Mouse (Mus musculus) heart, embryonic 10.5 days (tissue): ENCODE results near the gene Fdx1l. TPM values are rescaled to one million over a fixed set of nuclear protein-coding genes. Genes with fewer than 3 reads are reported as not detected.
"Not testable (repeated sequence)": the region's sequence is repeated elsewhere in the genome, so short reads cannot be mapped to it uniquely, and the experiment has no call there.

ENCODE experiments used
- DNase-seq: peaks from one replicate; pipeline ENCODE4 v3.0.0-alpha.2; 2017; ENCODE audit warnings: low spot score
- H3K27ac ChIP-seq: fragments of 300-500 bp; sonication (generic); 2 replicates; pipeline ENCODE4 v1.5.1; 2016; ENCODE audit warnings: mild to moderate bottlenecking
- H3K27me3 ChIP-seq: fragments of 300-500 bp; sonication (generic); 2 replicates; pipeline ENCODE4 v1.6.1; 2016; ENCODE audit warnings: mild to moderate bottlenecking; ENCODE audit not compliant: poor library complexity, insufficient read depth, severe bottlenecking
- H3K36me3 ChIP-seq: fragments of 300-500 bp; sonication (generic); 2 replicates; pipeline ENCODE4 v1.6.1; 2016; ENCODE audit warnings: mild to moderate bottlenecking, moderate library complexity
- H3K4me1 ChIP-seq: fragments of 300-500 bp; sonication (generic); 2 replicates; pipeline ENCODE4 v1.6.1; 2016; ENCODE audit warnings: mild to moderate bottlenecking
- H3K4me3 ChIP-seq: fragments of 300-500 bp; sonication (generic); 2 replicates; pipeline ENCODE4 v1.5.1; 2016; ENCODE audit warnings: mild to moderate bottlenecking, moderate library complexity
- H3K9me3 ChIP-seq: fragments of 300-500 bp; sonication (generic); 2 replicates; pipeline ENCODE4 v1.6.1; 2016; ENCODE audit warnings: mild to moderate bottlenecking, moderate library complexity
- WGBS: fragments of 180-500 bp; shearing (Covaris S2); methylation state at CpG from one replicate; pipeline ENCODE4 v1.1.7; 2016; 5-methylcytosine and 5-hydroxymethylcytosine counted together
- polyA plus RNA-seq: library from polyadenylated mRNA; unstranded; fragments of >200 nt; fragmentation: Nextera tagmentation; extraction: Ambion mirVana; gene quantifications from 2 replicates; pipeline ENCODE4 v1.2.1, GENCODE M21; 2016

Gene Fdx1l
- polyA plus RNA-seq, 1 experiment from 2014 or later = 79.5 TPM

DNA sequence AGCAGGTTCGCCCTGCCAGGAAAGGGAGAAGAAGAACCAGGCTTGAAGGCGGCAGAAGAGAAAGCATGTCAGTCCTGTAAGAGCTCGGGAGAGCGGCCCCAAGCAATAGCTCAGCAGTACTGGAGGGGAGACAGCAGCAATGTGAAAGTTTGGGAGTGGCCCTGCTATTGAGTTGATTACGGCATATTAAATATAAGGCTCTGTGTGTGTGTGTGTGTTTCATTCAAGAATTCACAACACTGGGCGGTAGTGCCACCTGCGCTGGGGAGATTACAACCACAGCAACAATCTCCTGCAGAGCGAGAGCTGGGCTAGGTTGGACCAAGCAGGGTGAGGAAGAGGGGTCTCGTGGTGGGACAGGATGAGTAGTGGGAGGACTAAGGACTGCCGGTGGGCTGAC, 21.8 kb downstream of the Fdx1l start:
- peaks cover 4% of the 10 kb centered on the region for H3K4me1 ChIP-seq
- H3K36me3 ChIP-seq = no peaks in the 10 kb centered on the region
- no peak overlapping the region for H3K27ac ChIP-seq
- 60% methylated on average over 10 of the region's 10 CpGs for WGBS
- no peak overlapping the region for H3K4me3 ChIP-seq
- no peak for DNase-seq
- H3K27me3 ChIP-seq = peaks cover 23% of the 10 kb centered on the region
- no peaks in the 10 kb centered on the region for H3K9me3 ChIP-seq

- 74% methylated on average over 3 of the region's 3 CpGs for WGBS
- H3K4me3 ChIP-seq = no peak overlapping the region
- no peaks in the 10 kb centered on the region for H3K36me3 ChIP-seq
- no peak for DNase-seq
- no peaks in the 10 kb centered on the region for H3K9me3 ChIP-seq
- H3K27ac ChIP-seq = no peak overlapping the region
- peaks cover 15% of the 10 kb centered on the region for H3K27me3 ChIP-seq
- H3K4me1 ChIP-seq = peaks cover 7% of the 10 kb centered on the region; the same call in 1 of the 2 replicates
Observed at GRCm38 (mm10) chr9:21045235-21045634, 28.2 kb downstream of the Fdx1l start.

GRCm38 (mm10) chr9:21044785-21045184, 28.6 kb downstream of the Fdx1l start:
- H3K27ac ChIP-seq, H3K4me1 ChIP-seq, H3K36me3 ChIP-seq, H3K9me3 ChIP-seq, DNase-seq, H3K4me3 ChIP-seq: not testable (repeated sequence)
- peaks cover 19% of the 10 kb centered on the region for H3K27me3 ChIP-seq
- 56% methylated on average over 1 of the region's 1 CpGs for WGBS

GRCm38 (mm10) chr9:21043563-21043962, 29.9 kb downstream of the Fdx1l start:
- 72% methylated on average over 4 of the region's 4 CpGs for WGBS
- no peak overlapping the region for H3K27ac ChIP-seq
- peaks cover 31% of the 10 kb centered on the region for H3K27me3 ChIP-seq
- no peaks in the 10 kb centered on the region for H3K36me3 ChIP-seq
- DNase-seq = no peak
- no peak overlapping the region for H3K4me3 ChIP-seq
- H3K4me1 ChIP-seq = peaks cover 9% of the 10 kb centered on the region
- no peaks in the 10 kb centered on the region for H3K9me3 ChIP-seq

DNA sequence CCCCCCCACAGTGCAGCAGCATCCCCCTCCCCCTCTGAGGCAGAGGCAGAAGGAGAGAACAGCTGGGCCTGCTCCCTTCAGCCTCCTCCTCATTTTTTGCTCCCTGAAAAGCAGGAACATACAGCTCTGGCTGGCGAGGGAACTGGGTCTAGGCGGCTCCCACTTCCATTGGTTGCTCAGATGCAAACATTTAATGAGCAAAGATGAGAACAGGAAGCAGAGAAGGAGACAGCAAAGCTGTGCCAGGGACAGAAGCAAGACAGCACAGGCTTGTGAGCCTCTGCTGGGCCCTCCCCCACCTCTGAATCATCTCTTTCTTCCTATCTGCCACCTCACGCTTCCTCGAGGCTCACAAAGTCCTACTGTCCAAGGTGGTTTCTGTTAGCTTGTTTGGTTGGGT, 32.1 kb downstream of the Fdx1l start:
- WGBS = 43% methylated on average over 4 of the region's 4 CpGs

GRCm38 (mm10) chr9:21039779-21040178, 33.6 kb downstream of the Fdx1l start:
- Histone ChIP-seq H3K27me3 (peaks cover 69% of the 10 kb centered on the region), H3K9me3 (no peaks in the 10 kb centered on the region), H3K4me3 (no peak overlapping the region), H3K36me3 (no peaks in the 10 kb centered on the region), H3K4me1 (peaks cover 39% of the 10 kb centered on the region), H3K27ac (no peak overlapping the region)
- 78% methylated on average over 3 of the region's 3 CpGs for WGBS
- no peak for DNase-seq

More for the DNA sequence above, 32.1 kb downstream of the Fdx1l start:
- no peak overlapping the region for H3K27ac ChIP-seq
- DNase-seq = no peak
- H3K4me3 ChIP-seq = no peak overlapping the region
- peaks cover 27% of the 10 kb centered on the region for H3K4me1 ChIP-seq
- H3K9me3 ChIP-seq = no peaks in the 10 kb centered on the region
- H3K36me3 ChIP-seq = no peaks in the 10 kb centered on the region
- peaks cover 54% of the 10 kb centered on the region for H3K27me3 ChIP-seq

GRCm38 (mm10) chr9:21037481-21037891, 35.9 kb downstream of the Fdx1l start:
- Histone ChIP-seq H3K27me3 (peaks cover 91% of the 10 kb centered on the region), H3K27ac (peak overlapping the region; percentile 65), H3K9me3 (no peaks in the 10 kb centered on the region), H3K4me3 (peak overlapping the region; percentile 60), H3K4me1 (peaks cover 55% of the 10 kb centered on the region), H3K36me3 (no peaks in the 10 kb centered on the region)
- no peak for DNase-seq
- WGBS = 3% methylated on average over 31 of the region's 31 CpGs

DNA sequence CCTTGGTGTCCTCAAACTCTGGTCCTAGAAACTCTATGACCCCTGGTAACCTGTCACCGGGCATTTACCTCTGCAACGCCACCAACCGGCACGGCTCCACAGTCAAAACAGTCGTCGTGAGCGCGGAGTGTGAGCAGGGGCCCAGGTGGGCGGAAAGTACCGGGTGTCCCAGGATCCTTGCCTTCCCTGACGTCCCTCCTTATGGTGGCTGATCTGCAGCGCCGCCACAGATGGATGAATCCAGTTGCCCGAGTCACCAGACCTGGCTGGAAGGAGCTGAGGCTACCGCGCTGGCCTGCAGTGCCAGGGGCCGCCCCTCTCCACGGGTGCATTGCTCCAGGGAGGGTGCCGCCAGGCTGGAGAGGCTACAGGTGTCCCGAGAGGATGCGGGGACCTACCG, 36.7 kb downstream of the Fdx1l start:
- H3K9me3 ChIP-seq = no peaks in the 10 kb centered on the region
- no peak overlapping the region for H3K27ac ChIP-seq
- peaks cover 63% of the 10 kb centered on the region for H3K4me1 ChIP-seq
- peaks cover 97% of the 10 kb centered on the region for H3K27me3 ChIP-seq
- WGBS = 3% methylated on average over 22 of the region's 22 CpGs
- H3K4me3 ChIP-seq = peak overlapping the region; percentile 60
- H3K36me3 ChIP-seq = no peaks in the 10 kb centered on the region
- DNase-seq = no peak

GRCm38 (mm10) chr9:21036161-21036560, 37.3 kb downstream of the Fdx1l start:
- H3K27ac ChIP-seq = no peak overlapping the region
- peaks cover 98% of the 10 kb centered on the region for H3K27me3 ChIP-seq
- 8% methylated on average over 20 of the region's 20 CpGs for WGBS
- H3K9me3 ChIP-seq = no peaks in the 10 kb centered on the region
- no peak for DNase-seq
- H3K4me3 ChIP-seq = 0 out of 2 replicates have a peak overlapping the region, but pooled peaks have one; percentile 7
- no peaks in the 10 kb centered on the region for H3K36me3 ChIP-seq
- H3K4me1 ChIP-seq = peaks cover 64% of the 10 kb centered on the region

- 24% methylated on average over 9 of the region's 9 CpGs for WGBS
- DNase-seq = no peak
- H3K4me3 ChIP-seq = no peak overlapping the region
- peaks cover 93% of the 10 kb centered on the region for H3K27me3 ChIP-seq
- no peaks in the 10 kb centered on the region for H3K36me3 ChIP-seq
- peaks cover 66% of the 10 kb centered on the region for H3K4me1 ChIP-seq
- no peak overlapping the region for H3K27ac ChIP-seq
- H3K9me3 ChIP-seq = no peaks in the 10 kb centered on the region
Observed at GRCm38 (mm10) chr9:21035586-21035985, 37.8 kb downstream of the Fdx1l start.

DNA sequence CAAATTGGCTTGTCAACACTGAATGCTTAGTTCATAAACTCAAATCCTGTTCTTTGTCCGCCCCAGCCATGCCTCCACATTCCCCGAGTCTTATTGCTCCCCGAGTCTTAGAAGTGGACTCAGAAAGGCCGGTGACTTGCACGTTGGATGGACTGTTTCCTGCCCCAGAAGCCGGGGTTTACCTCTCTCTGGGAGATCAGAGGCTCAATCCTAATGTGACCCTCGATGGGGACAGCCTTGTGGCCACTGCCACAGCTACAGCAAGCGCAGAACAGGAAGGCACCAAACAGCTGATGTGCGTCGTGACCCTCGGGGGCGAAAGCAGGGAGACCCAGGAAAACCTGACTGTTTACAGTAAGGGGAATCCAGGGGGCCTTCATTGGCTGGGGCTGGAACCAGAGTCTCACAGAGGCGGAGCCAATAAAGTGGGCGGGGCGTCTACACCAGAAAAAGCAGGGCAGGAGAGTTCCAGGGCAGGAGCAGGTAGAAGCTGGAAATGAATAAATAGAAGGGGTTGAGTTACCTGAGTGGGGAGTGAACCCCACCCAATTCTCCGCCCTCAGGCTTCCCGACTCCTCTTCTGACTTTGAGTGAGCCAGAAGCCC, 38.8 kb downstream of the Fdx1l start:
- no peak for DNase-seq
- peaks cover 76% of the 10 kb centered on the region for H3K4me1 ChIP-seq
- H3K27ac ChIP-seq = no peak overlapping the region
- no peak overlapping the region for H3K4me3 ChIP-seq
- WGBS = 4% methylated on average over 17 of the region's 17 CpGs
- no peaks in the 10 kb centered on the region for H3K9me3 ChIP-seq
- H3K36me3 ChIP-seq = no peaks in the 10 kb centered on the region
- peaks cover 92% of the 10 kb centered on the region for H3K27me3 ChIP-seq

DNA sequence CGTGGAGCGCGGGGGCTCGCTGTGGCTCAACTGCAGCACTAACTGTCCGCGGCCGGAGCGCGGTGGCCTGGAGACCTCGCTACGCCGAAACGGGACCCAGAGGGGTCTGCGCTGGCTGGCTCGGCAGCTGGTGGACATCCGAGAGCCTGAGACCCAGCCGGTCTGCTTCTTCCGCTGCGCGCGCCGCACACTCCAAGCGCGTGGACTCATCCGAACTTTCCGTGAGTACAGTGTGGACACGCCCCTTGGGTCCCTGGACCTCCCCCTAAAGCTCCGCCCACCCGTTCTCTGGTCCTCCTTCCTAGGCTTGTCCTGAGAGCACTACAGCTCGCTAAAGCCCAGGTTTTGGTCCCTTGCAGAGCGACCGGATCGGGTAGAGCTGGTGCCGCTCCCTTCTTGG, 40.3 kb downstream of the Fdx1l start:
- WGBS = 0% methylated on average over 34 of the region's 34 CpGs
- Histone ChIP-seq H3K9me3 (no peaks in the 10 kb centered on the region), H3K4me3 (peak overlapping the region; percentile 66), H3K27me3 (peaks cover 91% of the 10 kb centered on the region), H3K36me3 (no peaks in the 10 kb centered on the region), H3K27ac (peak overlapping the region; percentile 5; the same call in 1 of the 2 replicates), H3K4me1 (peaks cover 77% of the 10 kb centered on the region)
- peak; percentile 93 for DNase-seq

DNA sequence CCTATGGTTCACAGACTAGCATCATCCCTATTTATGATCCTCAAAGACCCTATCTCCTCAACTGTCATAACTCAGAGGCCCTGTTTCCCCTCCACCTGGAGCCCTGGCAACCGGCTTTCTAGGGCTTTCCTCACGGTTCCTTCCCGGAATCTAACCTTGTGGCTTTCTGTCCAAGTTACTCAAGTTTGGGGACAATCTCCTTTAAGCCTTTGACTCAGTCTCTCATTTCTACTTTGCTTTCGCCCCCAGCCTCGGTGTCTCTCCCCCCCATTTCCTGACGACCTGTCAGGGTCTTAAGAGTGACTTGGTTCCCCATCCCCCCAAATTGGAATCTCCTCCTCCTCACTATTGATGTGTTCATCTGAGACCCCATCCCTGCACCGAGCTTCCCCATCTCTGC, 40.9 kb downstream of the Fdx1l start:
- Histone ChIP-seq H3K4me1 (peaks cover 74% of the 10 kb centered on the region), H3K27me3 (peaks cover 91% of the 10 kb centered on the region), H3K4me3 (peak overlapping the region; percentile 66), H3K9me3 (no peaks in the 10 kb centered on the region), H3K27ac (peak overlapping the region; percentile 5; the same call in 1 of the 2 replicates), H3K36me3 (no peaks in the 10 kb centered on the region)
- DNase-seq = no peak
- WGBS = 3% methylated on average over 7 of the region's 7 CpGs

DNA sequence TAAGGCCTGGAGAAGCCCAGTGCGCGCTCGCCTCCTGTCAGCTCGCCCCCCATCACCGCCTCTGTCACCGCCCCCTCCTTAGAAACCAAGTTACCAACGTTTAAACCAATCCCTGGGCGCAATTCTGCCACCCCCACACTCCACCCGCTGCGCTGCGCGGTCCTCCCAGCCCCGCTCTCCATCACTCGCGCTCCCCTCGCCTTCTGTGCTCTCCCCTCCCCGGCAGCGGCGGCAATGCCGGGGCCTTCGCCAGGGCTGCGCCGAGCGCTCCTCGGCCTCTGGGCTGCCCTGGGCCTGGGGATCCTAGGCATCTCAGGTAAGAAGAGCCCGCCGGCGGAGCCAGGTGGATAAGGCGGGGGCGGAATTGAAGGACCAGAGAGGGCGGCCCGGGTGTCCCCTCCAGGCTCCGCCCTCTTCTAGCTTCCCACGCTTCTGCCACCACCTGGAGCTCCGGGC, 41.5 kb downstream of the Fdx1l start, which contains the start of gene Icam5:
Gene Icam5 (plus strand): TSS at position 178 of the 456 bp plus-strand sequence.
- Histone ChIP-seq H3K36me3 (no peaks in the 10 kb centered on the region), H3K4me3 (peak within 1 kb of the TSS; percentile 66), H3K27me3 (peaks cover 91% of the 10 kb centered on the region), H3K4me1 (peaks cover 68% of the 10 kb centered on the region), H3K9me3 (no peaks in the 10 kb centered on the region), H3K27ac (peak within 1 kb of the TSS; percentile 30; the same call in 1 of the 2 replicates)
- under 1% methylated on average over 35 of the region's 35 CpGs for WGBS
- no peak for DNase-seq
